Mouse (Mus musculus) 3T3-L1 (cell line): ENCODE measurements around the gene Dzank1.

Source experiments
- DNase-seq: peaks from one replicate; pipeline ENCODE4 v3.0.0-alpha.2; 2015; ENCODE audit warnings: low read depth, low spot score

Gene Dzank1

DNA sequence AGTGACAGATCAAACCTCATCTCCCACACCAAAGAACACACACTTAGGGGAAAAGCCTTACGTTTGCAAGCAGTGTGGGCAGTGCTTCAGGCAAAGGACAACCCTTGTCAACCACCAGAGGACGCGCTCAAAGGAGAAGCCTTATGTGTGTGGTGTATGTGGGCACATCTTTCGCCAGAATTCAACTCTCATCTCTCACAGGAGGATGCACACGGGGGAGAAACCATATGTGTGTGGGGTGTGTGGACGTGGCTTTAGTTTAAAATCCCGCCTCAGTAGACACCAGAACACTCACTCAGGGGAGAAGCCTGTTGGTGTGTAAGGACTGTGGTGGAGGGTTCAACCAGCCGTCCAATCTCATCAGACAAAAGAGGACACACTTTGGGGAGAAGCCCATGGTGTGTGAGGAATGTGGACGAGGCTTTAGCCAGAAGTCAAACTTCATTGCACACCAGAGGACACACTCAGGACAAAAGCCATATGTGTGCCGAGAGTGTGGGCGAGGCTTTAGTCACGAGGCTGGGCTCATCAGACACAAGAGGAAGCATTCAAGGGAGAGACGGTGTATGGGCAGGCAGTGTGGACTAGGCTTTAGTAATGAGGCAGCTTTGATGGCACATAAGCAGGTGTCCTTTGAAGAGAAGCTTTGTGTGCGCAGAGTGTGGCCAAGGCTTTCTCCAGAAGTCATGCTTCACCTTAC, 61.2 kb downstream of the Dzank1 start:
- no peak for DNase-seq

DNA sequence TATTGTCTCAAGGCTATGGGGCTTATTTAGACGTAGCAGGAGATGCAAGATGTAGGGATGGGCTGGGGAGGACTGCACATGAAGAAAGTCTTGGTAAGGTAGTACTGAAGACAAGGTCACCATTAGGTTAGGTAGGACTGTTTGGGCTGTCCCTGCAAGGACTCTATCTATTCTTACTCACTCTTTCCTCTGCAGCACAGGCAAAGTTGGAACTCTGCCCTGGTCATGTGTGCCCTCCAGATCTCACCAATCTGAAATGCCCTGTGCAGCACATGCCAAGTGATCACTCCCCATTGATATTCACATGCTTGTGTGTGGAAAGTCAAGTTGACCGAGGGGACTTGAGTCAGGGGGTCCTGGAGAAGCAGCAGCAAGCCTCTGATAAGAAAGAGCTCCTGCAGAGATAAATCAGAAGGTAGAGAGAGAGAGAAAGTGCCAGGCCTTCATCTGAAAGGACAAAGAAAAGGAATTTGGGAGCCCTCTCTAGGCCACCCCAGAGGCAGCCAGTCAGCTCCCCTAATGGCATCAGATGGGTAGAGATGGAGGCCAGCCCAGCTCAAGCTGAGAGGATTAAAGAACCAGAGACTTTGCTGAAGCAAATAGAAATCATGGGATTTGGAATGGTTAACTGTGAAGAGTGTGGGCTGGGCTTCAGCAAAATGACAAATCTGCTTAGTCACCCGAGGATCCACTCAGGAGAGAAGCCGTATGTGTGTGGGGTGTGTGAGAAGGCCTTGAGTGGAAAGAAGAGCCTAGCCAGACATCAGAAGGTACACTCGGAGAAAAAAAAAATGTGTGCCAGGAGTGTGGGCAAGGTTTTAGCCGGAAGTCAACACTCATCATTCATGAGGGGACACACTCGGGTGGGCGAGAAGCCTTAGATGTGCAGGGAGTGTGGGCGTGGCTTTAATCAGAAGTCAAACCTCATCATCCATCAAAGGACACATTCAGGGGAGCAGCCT, 62.1 kb downstream of the Dzank1 start:
- peak; percentile 42 for DNase-seq

DNA sequence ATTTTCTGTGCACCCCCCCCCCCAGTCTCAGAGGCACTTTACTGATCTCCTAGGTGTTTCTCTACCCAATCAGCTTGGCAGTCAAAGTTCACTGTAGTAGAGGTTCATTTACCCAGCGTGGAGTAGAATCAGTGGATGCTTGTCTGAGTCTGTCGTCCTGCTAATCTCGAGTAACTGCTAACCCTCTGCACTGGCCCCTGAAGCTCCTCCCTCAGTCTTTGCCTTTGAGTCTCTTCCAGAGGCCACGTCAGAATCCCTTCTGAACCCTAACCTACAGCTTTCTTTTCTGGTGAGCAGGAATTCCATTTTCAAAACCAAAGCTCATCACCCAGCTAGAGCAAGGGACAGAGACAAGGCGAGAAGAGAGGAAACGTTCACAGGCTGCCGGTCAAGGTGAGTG, 63.0 kb downstream of the Dzank1 start:
- DNase-seq = no peak

DNA sequence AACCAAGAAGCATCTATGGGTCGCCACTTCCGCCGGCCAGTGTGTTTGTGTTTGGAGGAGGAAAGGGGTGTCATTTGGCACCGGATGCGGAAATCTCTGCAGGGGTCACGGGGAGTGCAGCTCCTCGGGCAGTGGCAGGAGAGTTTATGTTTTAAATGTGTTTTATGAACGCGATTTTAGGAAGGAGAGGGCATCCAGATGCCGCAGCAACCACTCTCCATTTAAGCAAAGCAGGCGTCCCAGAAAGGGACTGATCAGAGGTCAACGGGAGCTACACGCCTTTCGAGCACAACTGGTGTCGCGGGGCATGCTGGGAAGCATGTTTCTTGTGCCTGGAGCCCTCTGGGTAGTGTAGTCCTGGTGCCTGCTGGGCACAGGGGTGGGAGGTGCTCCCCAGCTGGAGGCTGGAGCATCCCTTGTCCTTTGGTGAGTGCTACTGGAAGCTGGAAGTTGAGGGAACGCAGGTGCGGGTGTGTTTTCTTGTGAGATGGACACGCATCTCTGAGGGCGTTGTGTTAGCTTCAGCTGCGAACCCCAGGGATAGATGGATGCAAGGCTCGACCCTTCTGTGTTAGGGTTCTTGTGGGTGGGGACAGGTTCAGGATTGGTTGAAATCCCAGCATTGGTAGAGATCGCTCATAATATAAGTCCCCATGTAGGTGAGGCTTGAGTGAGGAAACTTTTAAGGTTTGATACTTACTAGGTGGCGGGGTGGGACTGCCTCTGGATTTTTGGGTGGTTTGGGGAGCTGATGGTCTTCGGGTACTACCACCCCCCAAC, 68.0 kb downstream of the Dzank1 start:
- DNase-seq = peak; percentile 82

DNA sequence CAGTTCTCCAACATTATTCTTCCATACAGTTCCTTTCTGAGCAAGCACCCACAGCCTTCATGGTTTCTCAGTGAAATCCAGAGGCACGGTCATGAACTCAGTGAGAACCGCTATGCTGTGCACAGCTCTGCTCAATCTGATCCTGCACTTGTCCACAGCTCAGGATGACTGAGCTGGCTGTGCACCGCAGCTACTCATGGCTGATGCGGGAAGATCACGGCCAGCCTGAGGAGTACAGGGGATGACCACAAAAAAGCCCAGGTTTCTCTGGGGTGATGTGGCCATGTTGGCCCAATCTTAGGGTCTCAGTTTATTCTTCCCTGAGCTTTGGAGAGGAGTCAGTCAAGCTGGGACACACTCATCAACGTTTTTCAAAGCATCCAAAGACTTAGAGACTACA, 68.9 kb downstream of the Dzank1 start:
- no peak for DNase-seq

DNA sequence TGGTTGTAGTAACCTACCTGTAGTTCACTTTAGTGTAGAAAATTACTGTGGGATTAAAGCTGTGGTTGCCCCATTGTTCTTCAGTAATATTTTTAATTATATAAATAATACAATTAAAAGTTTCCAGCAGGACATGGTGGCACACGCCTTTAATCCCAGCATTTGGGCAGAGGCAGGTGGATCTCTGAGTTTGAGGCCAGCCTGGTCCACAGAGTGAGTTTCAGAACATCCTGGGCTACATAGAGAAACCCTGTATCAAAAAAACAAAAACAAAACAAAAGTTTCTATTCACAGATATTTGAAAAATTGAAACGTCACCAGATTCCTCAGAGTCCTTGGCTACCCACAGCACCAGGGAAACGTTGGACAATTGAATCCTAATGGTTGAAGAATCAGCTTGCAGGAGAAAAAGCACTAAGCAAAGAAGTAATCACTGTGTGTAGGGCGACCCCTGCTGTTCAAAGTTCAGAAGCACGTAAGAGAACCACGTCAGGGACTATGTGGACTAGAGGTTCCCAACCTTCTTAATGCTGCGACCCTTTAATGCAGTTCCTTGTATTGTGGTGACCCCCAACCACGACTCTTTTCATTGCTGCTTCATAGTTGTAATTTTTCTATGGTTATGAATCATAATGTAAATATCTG, 74.7 kb downstream of the Dzank1 start:
- DNase-seq = peak; percentile 95

DNA sequence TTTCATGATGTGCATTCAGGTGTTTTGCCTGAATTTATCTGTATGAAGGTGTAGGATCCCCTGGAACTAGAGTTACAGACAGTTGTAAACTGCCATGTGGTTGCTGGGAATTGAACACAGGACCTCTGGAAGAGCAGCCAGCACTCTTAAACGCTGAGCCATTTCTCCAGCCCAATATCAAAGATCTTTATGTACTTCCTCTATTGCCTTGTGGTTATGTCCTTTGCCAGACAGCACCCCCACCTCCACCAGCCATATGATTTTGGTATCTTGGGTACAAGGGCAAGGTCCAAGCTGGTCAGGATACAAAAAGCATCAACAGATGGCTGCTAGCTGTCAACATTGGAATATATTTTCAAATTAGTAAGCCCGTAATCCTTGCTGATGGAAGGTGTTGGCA, 76.8 kb downstream of the Dzank1 start:
- no peak for DNase-seq

DNA sequence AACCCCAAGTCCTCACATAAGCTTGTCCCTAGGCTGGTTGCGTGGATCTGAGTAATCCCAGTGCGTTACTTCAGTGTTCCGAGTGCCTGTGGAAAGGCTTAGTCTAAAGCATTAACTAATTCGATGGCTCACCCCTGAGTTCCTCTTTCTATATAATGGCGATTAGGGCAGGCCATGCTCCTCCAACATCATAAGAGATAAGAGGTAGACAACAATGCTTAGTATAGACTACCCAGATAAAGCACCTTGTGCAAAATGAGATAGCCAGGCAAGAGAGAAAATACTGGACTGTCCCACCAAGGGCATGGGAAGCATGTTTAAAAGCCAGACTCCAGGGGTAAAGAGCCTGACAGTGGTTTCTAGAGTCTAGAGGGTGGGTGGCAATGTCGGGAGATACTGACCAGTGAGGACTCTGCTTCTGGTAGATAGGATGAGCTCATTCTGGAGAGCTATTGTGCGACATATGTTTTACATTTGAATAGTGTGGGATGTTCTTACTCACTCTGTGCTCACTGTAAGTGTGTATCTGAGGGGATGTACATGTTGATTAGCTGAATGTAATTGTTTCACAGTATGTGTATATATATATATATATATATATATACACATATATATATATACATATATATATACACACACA, 80.7 kb downstream of the Dzank1 start:
- DNase-seq = no peak

DNA sequence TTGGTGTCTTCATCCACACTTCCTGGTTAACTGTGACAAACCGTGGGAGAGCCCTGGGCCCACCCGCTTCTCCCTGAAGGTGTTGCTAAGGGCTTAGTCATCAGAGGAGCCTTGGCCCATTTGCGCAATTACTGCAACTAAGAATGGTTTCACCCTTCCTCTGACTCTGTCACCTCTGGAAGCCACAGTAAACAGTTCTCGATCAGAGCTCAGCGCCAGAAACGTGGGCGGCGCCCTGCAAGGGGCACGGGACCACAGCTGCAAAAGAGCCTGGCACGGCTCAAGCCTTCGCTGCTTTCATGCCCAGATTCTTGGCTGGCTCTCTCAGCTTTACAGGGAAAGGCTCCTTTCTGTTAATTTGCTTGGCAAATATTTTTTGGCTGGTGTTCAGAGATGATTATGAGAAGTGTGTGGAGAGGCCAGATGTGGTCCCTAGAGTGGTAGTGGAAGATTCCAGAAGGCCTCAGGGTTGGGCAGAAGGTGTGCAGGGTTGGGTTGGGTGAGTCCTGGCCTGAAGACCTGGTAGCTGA, 85.8 kb downstream of the Dzank1 start:
- DNase-seq = peak; percentile 86

DNA sequence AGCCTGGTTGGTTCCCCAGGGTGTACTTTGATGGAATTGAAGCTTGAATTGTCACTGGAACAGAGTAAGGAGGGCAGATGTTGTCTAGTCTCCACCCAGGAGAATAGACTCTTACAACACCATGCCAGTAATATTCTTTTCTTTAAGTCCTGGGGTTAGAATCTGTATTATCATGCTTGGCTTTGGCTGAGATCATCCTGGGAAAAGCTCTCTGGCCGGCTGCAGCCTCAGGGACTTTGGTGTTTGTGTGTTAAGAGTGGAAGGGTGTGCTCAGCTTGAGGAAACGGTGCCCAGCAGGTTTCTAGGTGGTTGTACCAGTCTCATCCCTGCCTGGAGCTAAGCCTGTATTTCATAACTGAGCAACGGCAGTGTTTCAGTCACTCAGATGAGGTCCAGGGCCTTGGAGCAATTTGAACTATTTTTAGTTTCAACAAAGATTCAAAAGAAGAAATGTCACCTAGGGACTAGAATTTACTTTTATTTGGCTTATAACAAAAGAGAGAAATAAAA, 88.0 kb downstream of the Dzank1 start:
- DNase-seq = no peak

DNA sequence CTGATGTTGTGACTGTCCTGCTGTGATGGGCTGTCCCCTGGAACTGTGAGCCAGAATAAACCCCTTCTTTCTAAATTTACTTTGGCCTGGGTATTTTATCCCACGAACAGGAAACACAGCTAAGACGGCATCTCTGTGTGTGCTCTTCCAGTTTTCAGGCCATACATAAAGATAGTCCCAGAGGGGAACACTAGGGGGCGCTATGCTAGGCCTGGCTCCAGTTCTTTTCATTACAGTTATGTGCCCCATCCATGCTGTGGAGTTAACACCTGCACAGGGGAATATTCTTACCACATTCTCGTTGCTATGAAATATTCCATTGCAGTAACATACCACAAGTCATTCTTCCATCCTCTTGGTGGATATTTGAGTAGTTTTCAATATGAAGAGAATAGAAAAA, 88.8 kb downstream of the Dzank1 start:
- DNase-seq = no peak

DNA sequence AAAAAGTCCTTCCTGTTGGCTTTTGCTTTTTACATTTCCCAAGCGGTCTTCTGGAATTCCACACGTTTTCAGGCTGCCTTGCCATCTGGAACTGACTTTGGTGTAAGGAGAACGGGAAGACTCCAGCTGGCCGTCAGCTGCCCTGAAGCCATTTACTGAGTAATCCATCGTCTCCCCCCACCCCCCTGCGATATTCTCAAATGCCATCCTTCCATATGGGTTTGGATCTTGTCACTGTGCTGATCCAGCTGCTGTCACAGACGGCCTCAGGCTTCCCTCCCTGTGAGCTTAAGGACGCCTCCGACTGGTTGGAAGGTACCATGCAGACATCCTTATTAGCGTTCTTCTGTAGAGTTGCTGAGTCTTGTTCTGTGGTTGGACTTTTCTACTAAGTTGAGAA, 91.5 kb downstream of the Dzank1 start:
- DNase-seq = no peak

DNA sequence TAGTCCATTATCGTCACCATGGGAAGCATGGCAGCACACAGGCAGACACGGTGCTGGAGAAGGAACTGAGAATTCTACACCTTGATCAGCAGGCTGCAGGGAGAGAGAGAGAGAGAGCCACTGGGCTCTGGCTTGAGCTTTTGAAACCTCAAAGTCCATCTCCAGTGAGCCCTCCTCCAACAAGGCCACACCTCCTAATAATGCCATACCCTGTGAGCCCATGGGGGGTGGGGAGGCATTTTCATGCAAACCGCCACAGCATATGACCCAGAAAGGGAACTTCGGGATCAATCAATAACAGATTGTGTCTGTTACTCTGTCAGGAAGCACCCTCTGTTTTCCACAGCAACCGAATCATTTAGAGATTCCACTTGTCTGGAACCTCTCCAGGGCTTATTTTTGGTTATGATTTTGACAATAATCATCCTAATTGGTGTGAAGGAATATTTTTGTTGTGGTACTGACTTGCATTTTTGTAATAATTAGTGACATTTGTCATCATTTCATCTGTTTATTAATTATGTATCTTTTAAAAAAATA, 95.9 kb downstream of the Dzank1 start:
- DNase-seq = no peak

DNA sequence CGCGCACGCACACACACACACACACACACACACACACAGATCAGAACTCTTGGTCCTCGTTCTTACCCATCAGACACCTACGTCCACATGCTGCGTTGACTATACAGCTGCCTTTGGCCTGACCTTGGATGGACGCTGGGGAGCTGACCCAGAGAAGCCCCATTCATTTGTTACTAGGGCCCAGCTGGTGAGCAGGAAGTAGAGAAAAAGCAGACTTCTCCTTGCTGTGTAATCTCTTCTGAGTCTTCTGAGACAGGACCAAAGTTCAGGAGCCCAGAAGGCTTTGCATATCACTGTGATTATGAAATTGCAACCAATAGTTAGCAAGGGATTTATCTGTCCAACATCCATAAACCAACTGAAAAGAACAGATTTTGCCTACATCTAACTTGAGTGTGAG, 98.0 kb downstream of the Dzank1 start:
- no peak for DNase-seq

DNA sequence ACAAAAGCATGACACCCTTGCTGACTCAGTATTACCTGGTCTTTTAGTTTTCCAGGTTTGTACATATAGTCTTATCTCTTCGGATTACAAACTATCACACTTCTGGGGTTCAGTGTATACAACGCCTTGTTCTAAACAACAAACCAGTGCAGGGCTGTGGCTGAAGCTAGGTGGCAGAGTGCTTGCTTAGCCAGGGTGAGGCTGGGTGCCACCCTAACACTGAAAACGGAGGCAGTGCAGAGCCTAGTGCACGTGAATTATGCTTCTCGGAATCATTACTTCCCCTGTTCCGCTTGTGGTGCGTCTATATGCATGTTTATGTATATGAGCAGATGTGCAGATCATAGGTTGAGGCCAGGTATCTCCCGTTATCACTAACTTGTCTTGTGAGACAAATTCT, 98.6 kb downstream of the Dzank1 start:
- no peak for DNase-seq

DNA sequence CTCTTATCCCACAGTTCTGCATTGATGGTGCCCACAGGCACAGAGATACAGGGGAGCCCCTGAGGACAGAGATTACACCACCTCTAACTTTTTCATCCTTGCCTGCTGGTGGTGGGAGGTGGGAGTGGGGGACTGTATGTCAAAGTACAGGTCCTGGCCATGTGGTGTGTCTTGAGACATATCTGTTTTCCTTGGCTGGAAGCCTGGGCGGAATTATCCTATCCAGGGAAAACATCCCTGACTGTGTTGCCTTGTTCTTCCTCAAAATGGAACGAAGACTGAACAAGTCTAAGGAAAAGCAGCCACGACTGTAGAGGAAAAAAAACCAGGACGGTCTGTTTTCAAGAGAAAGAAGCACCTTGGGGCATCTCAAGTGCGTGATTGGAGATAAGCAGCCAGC, 99.4 kb downstream of the Dzank1 start:
- DNase-seq = peak; percentile 20

DNA sequence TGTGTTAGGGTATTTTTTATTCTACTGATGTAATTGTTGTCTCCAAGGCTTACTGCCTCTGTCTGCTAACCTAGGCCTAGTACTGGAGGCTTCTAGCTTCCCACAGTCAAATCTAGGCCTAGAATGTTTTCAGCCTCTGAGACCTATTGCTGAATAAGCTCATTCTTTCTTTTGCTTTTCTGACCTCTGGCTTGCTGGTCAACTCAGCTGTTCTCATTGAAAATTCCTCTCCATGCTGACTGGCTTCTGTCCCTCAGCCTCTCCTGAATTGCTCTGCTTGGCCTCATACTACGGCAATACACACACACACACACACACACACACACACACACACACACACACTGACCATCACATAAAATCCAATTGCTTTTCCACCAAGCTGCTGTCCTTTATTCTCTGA, 101.5 kb downstream of the Dzank1 start:
- no peak for DNase-seq

DNA sequence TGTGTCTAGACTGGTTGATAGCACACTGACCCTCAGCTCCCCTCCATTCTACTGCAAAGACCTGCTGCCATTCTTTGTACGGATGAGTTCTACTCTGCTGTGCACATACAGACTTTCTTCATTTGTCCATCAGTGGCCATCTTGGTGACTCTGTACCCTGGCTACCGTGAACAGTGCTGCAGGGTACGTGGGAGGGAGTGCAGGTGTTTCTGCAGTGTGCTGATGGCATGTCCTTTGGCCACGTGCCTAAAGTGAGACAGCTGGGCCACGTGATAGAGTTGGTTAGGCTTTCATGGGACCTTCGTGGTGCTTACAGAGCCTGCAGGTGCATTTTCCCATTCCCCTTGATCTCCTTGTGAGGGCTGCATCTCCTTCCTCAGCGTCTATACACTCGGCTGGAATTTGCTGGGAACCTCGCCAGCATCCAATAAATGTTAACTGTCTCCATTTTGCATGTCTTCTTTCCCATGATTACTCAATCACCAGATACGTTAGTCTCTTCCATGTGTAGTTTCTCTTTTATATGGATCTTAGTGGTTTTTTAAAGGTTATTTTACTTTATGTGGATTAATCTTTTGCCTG, 105.0 kb downstream of the Dzank1 start:
- no peak for DNase-seq
